Mouse (Mus musculus): ENCODE results near the gene Chst8.

Gene Chst8

GRCm38 (mm10) chr7:34644591-34644990, 167.9 kb downstream of the Chst8 start:
- in situ Hi-C loops (cut with MboI; ENCODE audit: low sequenced_read_pairs), result no loop called here

- in situ Hi-C loops (cut with MboI; ENCODE audit: low sequenced_read_pairs), result no loop called here
These were observed 169.2 kb downstream of the Chst8 start for GRCm38 (mm10) chr7:34643329-34643728.

GRCm38 (mm10) chr7:34641968-34642367, 170.5 kb downstream of the Chst8 start:
- in situ Hi-C loops (cut with MboI; ENCODE audit: low sequenced_read_pairs), result no loop called here

- in situ Hi-C loops (cut with MboI; ENCODE audit: low sequenced_read_pairs), result no loop called here
These were observed 172.7 kb downstream of the Chst8 start for GRCm38 (mm10) chr7:34639798-34640197.

GRCm38 (mm10) chr7:34636661-34637060, 175.8 kb downstream of the Chst8 start:
- in situ Hi-C loops (cut with MboI; ENCODE audit: low sequenced_read_pairs), result no loop called here

- in situ Hi-C loops (cut with MboI; ENCODE audit: low sequenced_read_pairs), result no loop called here
These were observed 179.4 kb downstream of the Chst8 start for GRCm38 (mm10) chr7:34632966-34633742.

- in situ Hi-C loops (cut with MboI; ENCODE audit: low sequenced_read_pairs), result no loop called here
These were observed 182.1 kb downstream of the Chst8 start for GRCm38 (mm10) chr7:34630211-34631085.

GRCm38 (mm10) chr7:34629702-34630210, 182.8 kb downstream of the Chst8 start:
- in situ Hi-C loops (cut with MboI; ENCODE audit: low sequenced_read_pairs), result loop anchor here (5.0 kb wide), 1 partner anchor 33 kb away; no protein-coding TSS in a partner anchor
